Mouse (Mus musculus): ENCODE results near the gene Mtmr4. TPM values are rescaled to one million over a fixed set of nuclear protein-coding genes. Genes with fewer than 3 reads are reported as not detected.
A peak's percentile ranks its signal among the peaks of the same experiment; 100 is the strongest.

Mtmr4 gene
- total and polyA plus RNA-seq, 3 experiments: 29.4 to 32.9 (median 29.5) TPM

DNA sequence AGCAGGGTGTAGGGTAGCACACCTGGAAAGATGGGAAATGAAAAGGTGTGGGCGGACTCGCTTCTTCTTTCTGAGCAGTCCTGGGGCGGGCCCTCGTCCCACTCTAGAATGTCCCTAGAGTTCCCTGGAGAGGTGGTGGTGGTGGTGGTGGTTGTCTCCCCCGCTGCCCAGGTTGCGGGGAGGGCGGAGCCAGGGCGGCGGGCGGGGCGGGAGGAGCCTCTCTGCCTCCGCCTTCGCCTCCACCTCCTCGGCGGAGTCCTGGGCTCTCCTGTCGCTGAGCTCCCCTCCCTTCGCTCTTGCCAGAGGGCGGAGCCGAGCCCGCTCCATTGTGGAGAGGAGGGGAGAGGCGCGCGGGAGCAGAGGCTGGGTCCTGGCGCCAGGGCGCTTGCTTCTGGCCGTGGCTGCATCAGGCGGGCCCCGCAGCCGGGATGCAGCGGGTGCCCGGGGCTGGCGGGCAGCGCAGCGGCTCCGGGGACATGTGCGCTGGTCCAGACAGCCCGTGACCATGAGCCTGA is 3.4 kb downstream of the Mtmr4 start (continued):
- TF ChIP-seq SIN3A (IDR thresholded peaks at IDR 0.05; ENCODE audit: low read length): no peak; the same call in none of the 2 replicates
- TF ChIP-seq MAZ (IDR thresholded peaks at IDR 0.05; ENCODE audit: low read depth, low read length): peak; percentile 73
- TF ChIP-seq MXI1 (IDR thresholded peaks at IDR 0.05; ENCODE audit: low read depth, low read length): peak; percentile 28
- no peak for TF ChIP-seq E2F4 (IDR thresholded peaks at IDR 0.05; ENCODE audit: insufficient replicate concordance, low read depth, low read length)
- no peak for TF ChIP-seq CHD1 (IDR thresholded peaks at IDR 0.05; ENCODE audit: low read depth, low read length)

DNA sequence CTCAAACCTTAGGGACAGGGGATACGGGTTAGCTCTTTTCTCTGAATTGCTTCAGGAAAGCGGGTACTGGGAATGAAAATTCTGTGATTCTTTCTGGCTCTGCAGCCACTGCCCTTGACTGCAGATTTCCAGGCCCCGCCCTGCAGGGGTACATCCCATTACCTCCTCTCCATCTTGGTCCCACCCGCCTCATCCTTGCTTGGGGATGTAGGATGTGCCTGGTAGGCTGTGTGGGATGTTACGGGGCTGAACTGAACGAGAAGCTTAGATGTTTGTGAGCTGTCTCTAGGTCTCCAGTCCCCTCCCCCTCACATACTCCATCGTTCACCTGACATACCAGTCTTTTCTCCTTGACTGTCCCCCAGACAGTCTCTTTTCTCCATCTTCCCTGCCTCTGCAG is 4.0 kb downstream of the Mtmr4 start:
- DNase-seq (ENCODE audit: extremely low read depth): no peak
- peak overlapping the region; percentile 40; the same call in 1 of the 2 replicates for H3K27ac ChIP-seq (ENCODE audit: insufficient read depth, low read depth)
- H3K79me2 ChIP-seq (replicated peaks; ENCODE audit: control insufficient read depth, extremely low read depth, insufficient read depth, poor library complexity, severe bottlenecking): peaks cover 12% of the 10 kb centered on the region
- H3K9ac ChIP-seq (ENCODE audit: insufficient read depth, low read depth): peak overlapping the region; percentile 54
- H3K4me3 ChIP-seq (replicated peaks in 1 of 3; ENCODE audit: low read depth in 2 of 3, low read length in 2 of 3, poor library complexity in 1 of 3): peak overlapping the region; percentile 53 to 62 (median 58)
- dilution Hi-C loops (cut with MboI; ENCODE audit: extremely low pct_ligation_motif_present, extremely low pct_unique_long_range_greater_than_20kb, low sequenced_read_pairs): no loop called here
- H3K27me3 ChIP-seq (replicated peaks): no peaks in the 10 kb centered on the region
- peaks cover 25 to 60% of the 10 kb centered on the region in 2 experiments for H3K4me1 ChIP-seq (ENCODE audit: control insufficient read depth in 1 of 2, insufficient read depth in 2 of 2)
- in situ Hi-C loops (cut with MboI; ENCODE audit: low pct_ligation_motif_present, low pct_unique_long_range_greater_than_20kb, low sequenced_read_pairs): no loop called here
- peaks cover 37 to 44% of the 10 kb centered on the region in 2 experiments for H3K36me3 ChIP-seq (replicated peaks in 1 of 2; ENCODE audit: control insufficient read depth in 1 of 2, insufficient read depth in 1 of 2, low read length in 1 of 2)
- peak; percentile 30; the same call in 1 of the 2 replicates for TF ChIP-seq CHD2 (IDR thresholded peaks at IDR 0.05; ENCODE audit: low read length)
- no peak for TF ChIP-seq ETS1 (conservative IDR thresholded peaks at IDR 0.05; ENCODE audit: low read depth, low read length)
- no peaks in the 10 kb centered on the region for H3K9me3 ChIP-seq (replicated peaks; ENCODE audit: low read length)
- H3K4me2 ChIP-seq (ENCODE audit: insufficient read depth, low read depth, poor library complexity, severe bottlenecking): peak overlapping the region; percentile 93

DNA sequence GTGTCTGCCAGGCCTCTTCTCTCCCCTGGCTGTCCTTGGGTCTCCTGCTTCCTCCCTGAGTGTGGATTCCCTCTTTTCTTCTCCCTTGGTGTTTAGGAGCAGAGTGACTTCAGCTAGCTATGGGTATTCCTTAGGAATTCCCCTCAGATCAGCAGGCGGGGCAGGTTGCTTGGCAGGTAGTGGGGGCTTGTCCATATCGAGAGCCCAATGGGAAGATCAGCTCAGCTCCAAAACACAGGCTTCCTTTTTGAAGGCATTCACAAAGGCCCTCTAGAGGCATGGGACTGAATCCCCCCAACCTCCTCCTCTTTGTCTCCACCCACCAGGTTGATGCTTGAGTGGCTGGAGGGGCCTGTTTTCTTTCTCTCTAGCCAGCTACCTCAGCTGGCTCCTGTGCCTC is 4.5 kb downstream of the Mtmr4 start:
- peak overlapping the region; percentile 54; the same call in 1 of the 2 replicates for H3K9ac ChIP-seq (ENCODE audit: insufficient read depth, low read depth)
- H3K79me2 ChIP-seq (replicated peaks; ENCODE audit: control insufficient read depth, extremely low read depth, insufficient read depth, poor library complexity, severe bottlenecking): peaks cover 12% of the 10 kb centered on the region
- no peak for TF ChIP-seq ZKSCAN1 (IDR thresholded peaks at IDR 0.05; ENCODE audit: borderline replicate concordance, low read depth, low read length)
- no peak overlapping the region for H3K4me3 ChIP-seq (replicated peaks in 1 of 3; ENCODE audit: low read depth in 2 of 3, low read length in 2 of 3, poor library complexity in 1 of 3)
- H3K4me1 ChIP-seq (ENCODE audit: control insufficient read depth in 1 of 2, insufficient read depth in 2 of 2): peaks cover 25 to 60% of the 10 kb centered on the region in 2 experiments
- no peaks in the 10 kb centered on the region for H3K9me3 ChIP-seq (replicated peaks; ENCODE audit: low read length)
- dilution Hi-C loops (cut with MboI; ENCODE audit: extremely low pct_ligation_motif_present, extremely low pct_unique_long_range_greater_than_20kb, low sequenced_read_pairs): no loop called here
- DNase-seq (ENCODE audit: extremely low read depth): no peak
- in situ Hi-C loops (cut with MboI; ENCODE audit: low pct_ligation_motif_present, low pct_unique_long_range_greater_than_20kb, low sequenced_read_pairs): no loop called here
- peak overlapping the region; percentile 93 for H3K4me2 ChIP-seq (ENCODE audit: insufficient read depth, low read depth, poor library complexity, severe bottlenecking)
- no peaks in the 10 kb centered on the region for H3K27me3 ChIP-seq (replicated peaks)
- H3K27ac ChIP-seq (ENCODE audit: insufficient read depth, low read depth): no peak overlapping the region
- H3K36me3 ChIP-seq (replicated peaks in 1 of 2; ENCODE audit: control insufficient read depth in 1 of 2, insufficient read depth in 1 of 2, low read length in 1 of 2): peaks cover 41 to 49% of the 10 kb centered on the region in 2 experiments

DNA sequence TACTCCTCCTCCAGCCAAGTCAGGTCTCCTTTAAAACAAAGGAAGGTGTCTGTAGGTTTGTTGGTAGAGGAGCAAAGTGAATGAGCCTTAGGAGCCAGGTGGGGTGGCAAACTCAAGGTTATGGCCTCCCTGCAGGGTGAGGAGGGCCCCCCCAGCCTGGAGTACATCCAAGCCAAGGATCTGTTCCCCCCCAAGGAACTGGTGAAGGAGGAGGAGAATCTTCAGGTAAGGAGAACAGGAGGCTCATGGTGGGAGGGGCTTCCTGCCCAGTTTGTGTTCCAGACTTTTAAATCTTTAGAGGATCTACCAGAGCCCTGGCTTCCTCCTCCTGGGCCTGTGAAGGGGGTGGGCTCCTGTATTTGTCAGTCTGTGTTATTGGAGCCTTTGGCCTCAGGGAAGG is 5.1 kb downstream of the Mtmr4 start:
- Histone ChIP-seq H3K4me2 (ENCODE audit: insufficient read depth, low read depth, poor library complexity, severe bottlenecking) (no peak overlapping the region), H3K4me1 (ENCODE audit: control insufficient read depth in 1 of 2, insufficient read depth in 2 of 2) (peaks cover 25 to 62% of the 10 kb centered on the region in 2 experiments), H3K36me3 (replicated peaks in 1 of 2; ENCODE audit: control insufficient read depth in 1 of 2, insufficient read depth in 1 of 2, low read length in 1 of 2) (peaks cover 45 to 54% of the 10 kb centered on the region in 2 experiments), H3K27me3 (replicated peaks) (no peaks in the 10 kb centered on the region), H3K9me3 (replicated peaks; ENCODE audit: low read length) (no peaks in the 10 kb centered on the region), H3K9ac (ENCODE audit: insufficient read depth, low read depth) (no peak overlapping the region), H3K79me2 (replicated peaks; ENCODE audit: control insufficient read depth, extremely low read depth, insufficient read depth, poor library complexity, severe bottlenecking) (peaks cover 12% of the 10 kb centered on the region), H3K4me3 (replicated peaks in 1 of 3; ENCODE audit: low read depth in 2 of 3, low read length in 2 of 3, poor library complexity in 1 of 3) (no peak overlapping the region), H3K27ac (ENCODE audit: insufficient read depth, low read depth) (no peak overlapping the region)
- TF ChIP-seq JUND (conservative IDR thresholded peaks at IDR 0.05; ENCODE audit: low read depth, low read length): no peak
- no peak for TF ChIP-seq PAX5 (IDR thresholded peaks at IDR 0.05; ENCODE audit: low read length)
- TF ChIP-seq BHLHE40 (IDR thresholded peaks at IDR 0.05; ENCODE audit: low read depth, low read length): no peak
- no peak for TF ChIP-seq ELF1 (IDR thresholded peaks at IDR 0.05; ENCODE audit: low read depth, low read length)
- TF ChIP-seq SMC3 (IDR thresholded peaks at IDR 0.05; ENCODE audit: low read depth, low read length): no peak
- no peak for TF ChIP-seq GABPA (IDR thresholded peaks at IDR 0.05; ENCODE audit: insufficient replicate concordance, low read depth, low read length)
- TF ChIP-seq E2F4 (IDR thresholded peaks at IDR 0.05; ENCODE audit: insufficient replicate concordance, low read depth, low read length): no peak
- TF ChIP-seq UBTF (IDR thresholded peaks at IDR 0.05; ENCODE audit: low read depth, low read length): no peak
- no peak for TF ChIP-seq MYC (IDR thresholded peaks at IDR 0.05; ENCODE audit: low read depth, low read length)
- dilution Hi-C loops (cut with MboI; ENCODE audit: extremely low pct_ligation_motif_present, extremely low pct_unique_long_range_greater_than_20kb, low sequenced_read_pairs): no loop called here
- no peak for DNase-seq (ENCODE audit: extremely low read depth)
- in situ Hi-C loops (cut with MboI; ENCODE audit: low pct_ligation_motif_present, low pct_unique_long_range_greater_than_20kb, low sequenced_read_pairs): no loop called here

Measured in CH12.LX (cell line).